In the genomic region with DNA sequence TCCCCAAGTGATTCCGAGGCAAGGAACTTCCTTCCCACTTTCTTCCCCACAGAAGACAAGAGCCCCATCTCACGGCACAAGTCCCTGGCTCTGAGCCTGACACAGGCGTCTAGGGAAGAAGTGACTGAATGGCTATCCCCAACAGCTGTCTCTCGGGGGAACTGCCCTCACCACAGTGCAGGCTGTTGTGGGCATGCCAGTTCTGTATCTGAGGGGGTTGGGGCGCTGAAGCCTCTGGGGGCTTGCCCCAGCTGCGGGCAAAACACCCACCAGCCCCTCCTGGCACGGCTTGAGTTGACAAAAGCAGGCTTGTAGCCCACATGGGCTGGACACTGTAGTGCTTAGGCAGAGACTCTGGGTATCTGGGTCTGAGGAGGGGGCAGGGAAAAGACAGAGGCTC, we compare ENCODE assay signal across 9 mouse cellular contexts. TPM values are rescaled to one million over a fixed set of nuclear protein-coding genes. Genes with fewer than 3 reads are reported as not detected.
DNase-seq lines count a peak whose midpoint lies in the region; ATAC-seq and TF ChIP-seq lines count a peak whose summit lies in the region.
"Had no signal": no experiment of that assay in that cellular context is flagged by ENCODE, and none has a peak within 500 bp of the region (broad histone marks: within the 10 kb centered on the region; RNA-seq: fewer than 3 reads in every experiment).

No protein-coding gene starts in this region.

- peak; percentile 5 for DNase-seq in kidney, postnatal 10 days
- no peak for DNase-seq in kidney, adult 18-20 months
- peak; percentile 54 for DNase-seq in brain, embryonic 14.5 days (ENCODE audit: low read depth)
- peak; percentile 89 for DNase-seq in layer of hippocampus, adult 9-11 months
- no peak for DNase-seq in thymus, postnatal 4 days

- no peak for TF ChIP-seq POLR2A in brain, embryonic 14.5 days (IDR thresholded peaks at IDR 0.05; ENCODE audit: borderline replicate concordance, extremely low read depth, insufficient read depth, insufficient read length, poor library complexity, severe bottlenecking)
- no peak for TF ChIP-seq POLR2A in cortical plate, adult 2 months (IDR thresholded peaks at IDR 0.05; ENCODE audit: extremely low read depth, insufficient read depth, low read length)

- peak overlapping the region; percentile 28; the same call in 1 of the 2 replicates for H3K27ac ChIP-seq in cortical plate, adult 2 months (ENCODE audit: insufficient read depth, low read length)

- H3K4me1 ChIP-seq in cortical plate, adult 2 months (ENCODE audit: control insufficient read depth, insufficient read depth, low read length), result peaks cover 11% of the 10 kb centered on the region

- H3K4me3 ChIP-seq in cortical plate, adult 2 months (ENCODE audit: insufficient read depth, low read length), result no peak overlapping the region

- TF ChIP-seq CTCF in brain, embryonic 14.5 days (IDR thresholded peaks at IDR 0.05; ENCODE audit: borderline replicate concordance, extremely low read depth, insufficient read depth, insufficient read length), result no peak
- TF ChIP-seq CTCF in cortical plate, adult 2 months (IDR thresholded peaks at IDR 0.05; ENCODE audit: extremely low read depth, insufficient read depth, low read length), result no peak

- ATAC-seq in erythroid progenitor cell, adult 5-6 weeks (replicated peaks; ENCODE audit: low FRiP score, poor library complexity, severe bottlenecking), result no peak
- ATAC-seq in monocyte, adult 5-6 weeks (replicated peaks; ENCODE audit: insufficient number of reproducible peaks, low FRiP score, low TSS enrichment, poor library complexity, severe bottlenecking), result no peak

RNA-seq across cellular contexts. Expression of gene Soga1, which starts 14.9 kb away (rescaled TPM):
- 21.3 and 40.2 TPM in 2 replicates for polyA plus RNA-seq in brain, embryonic 14.5 days (2012; rRNA removed)
- 5.8 and 6.8 TPM in 2 replicates for polyA plus RNA-seq in cortical plate, adult 2 months (2012; rRNA removed)
- total RNA-seq in erythroid progenitor cell, adult 5-6 weeks (2015; ENCODE audit: low replicate concordance), result 0.36 and 0.42 TPM in 2 replicates
- total RNA-seq in erythroid progenitor cell, adult 5-6 weeks (2017; ENCODE audit: low replicate concordance), result 2.8 and 3.6 TPM in 2 replicates
- 0.76 to 1.5 TPM (median 0.78 TPM) in 3 replicates for total RNA-seq in monocyte, adult 5-6 weeks (2017)

RNA-seq across cellular contexts. Expression of gene Tldc2, which starts 22.7 kb away (rescaled TPM):
- polyA plus RNA-seq in brain, embryonic 14.5 days (2012; rRNA removed), result not detected in 2 replicates
- polyA plus RNA-seq in cortical plate, adult 2 months (2012; rRNA removed), result not detected in 2 replicates
- not detected in 2 replicates for total RNA-seq in erythroid progenitor cell, adult 5-6 weeks (2015; ENCODE audit: low replicate concordance)
- not detected in 2 replicates for total RNA-seq in erythroid progenitor cell, adult 5-6 weeks (2017; ENCODE audit: low replicate concordance)
- total RNA-seq in monocyte, adult 5-6 weeks (2017), result not detected in 3 replicates
- polyA plus RNA-seq: heart, embryonic 14.5 days had no signal

RNA-seq across cellular contexts. Expression of gene Dsn1, which starts 57.2 kb away (rescaled TPM):
- 12.6 and 17.3 TPM in 2 replicates for polyA plus RNA-seq in brain, embryonic 14.5 days (2012; rRNA removed)
- polyA plus RNA-seq in cortical plate, adult 2 months (2012; rRNA removed), result 5.4 and 5.8 TPM in 2 replicates
- 56.9 and 59.5 TPM in 2 replicates for total RNA-seq in erythroid progenitor cell, adult 5-6 weeks (2015; ENCODE audit: low replicate concordance)
- 62.4 and 101 TPM in 2 replicates for total RNA-seq in erythroid progenitor cell, adult 5-6 weeks (2017; ENCODE audit: low replicate concordance)
- total RNA-seq in monocyte, adult 5-6 weeks (2017), result 13.4 to 31.9 TPM (median 17.8 TPM) in 3 replicates

Comparison
In these comparisons a context has a peak if more than half of its experiments do, and no peak if none do; other contexts are left out.
1. DNase-seq: peak in kidney, postnatal 10 days (single experiment), brain, embryonic 14.5 days (single experiment) and layer of hippocampus, adult 9-11 months (single experiment); none in kidney, adult 18-20 months (single experiment) and thymus, postnatal 4 days (single experiment).